Comparison of ENCODE assay signal across 15 mouse cellular contexts in the genomic region with DNA sequence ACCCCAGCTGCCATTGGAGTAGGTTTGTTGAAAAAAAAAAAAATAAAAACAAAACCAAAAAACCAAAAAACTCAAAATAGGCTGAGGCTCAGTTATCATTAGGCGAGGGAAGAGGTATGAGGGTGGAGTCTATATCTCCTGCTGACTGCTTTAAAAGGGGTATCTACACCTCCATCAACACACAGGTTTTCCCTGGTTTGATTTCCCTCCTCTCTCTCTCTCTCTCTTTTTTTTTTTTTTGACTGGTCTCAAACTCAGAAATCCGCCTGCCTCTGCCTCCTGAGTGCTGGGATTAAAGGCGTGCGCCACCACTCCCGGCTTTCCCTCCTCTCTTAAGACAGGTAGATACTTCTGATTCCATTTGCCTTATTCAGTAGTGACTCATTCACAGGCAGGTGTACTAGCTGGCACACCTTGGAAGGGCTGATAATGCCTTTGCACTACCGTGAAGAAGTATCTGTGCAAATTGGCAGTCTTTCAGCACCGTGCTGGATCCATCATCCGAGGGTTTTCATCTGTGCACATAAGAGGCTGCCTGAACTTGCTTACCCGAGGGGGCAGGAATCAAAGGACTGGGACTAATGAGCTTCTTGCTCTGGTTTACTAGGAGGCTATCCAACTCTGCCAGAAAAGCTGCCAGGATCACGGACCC.
DNase-seq lines count a peak whose midpoint lies in the region; ATAC-seq and TF ChIP-seq lines count a peak whose summit lies in the region.
"Had no signal": no experiment of that assay in that cellular context is flagged by ENCODE, and none has a peak within 500 bp of the region (broad histone marks: within the 10 kb centered on the region; RNA-seq: fewer than 3 reads in every experiment).

No protein-coding gene starts in this region.

- H3K27ac ChIP-seq in heart, embryonic 13.5 days (replicated peaks) = peak overlapping the region; percentile 84
- H3K27ac ChIP-seq in heart, embryonic 11.5 days (ENCODE audit: low read depth, low read length) = no peak overlapping the region; the same call in 1 of the 2 replicates
- H3K27ac ChIP-seq in kidney, embryonic 16.5 days (ENCODE audit: low read length) = 0 out of 2 replicates have a peak overlapping the region, but pooled peaks have one; percentile 55
- no peak overlapping the region for H3K27ac ChIP-seq in ES-E14 (ENCODE audit: insufficient read depth, low read depth, low read length, poor library complexity, severe bottlenecking)
- H3K27ac ChIP-seq: midbrain, embryonic 13.5 days had no signal

- no peak overlapping the region for H3K4me3 ChIP-seq in heart, embryonic 13.5 days
- H3K4me3 ChIP-seq in heart, embryonic 11.5 days (ENCODE audit: low read depth, low read length) = no peak overlapping the region
- no peak overlapping the region for H3K4me3 ChIP-seq in kidney, embryonic 16.5 days (ENCODE audit: low read length)
- no peak overlapping the region for H3K4me3 ChIP-seq in ES-E14 (ENCODE audit: insufficient read depth in 1 of 2, low read depth in 1 of 2, low read length in 2 of 2, poor library complexity in 1 of 2, severe bottlenecking in 1 of 2)
- H3K4me3 ChIP-seq: embryonic facial prominence, embryonic 15.5 days; midbrain, embryonic 13.5 days had no signal

- peaks cover 68% of the 10 kb centered on the region for H3K4me1 ChIP-seq in heart, embryonic 13.5 days
- H3K4me1 ChIP-seq in heart, embryonic 11.5 days (ENCODE audit: control insufficient read depth, insufficient read depth, low read length) = peaks cover 42% of the 10 kb centered on the region
- H3K4me1 ChIP-seq in kidney, embryonic 16.5 days (ENCODE audit: insufficient read depth, low read length) = peaks cover 24% of the 10 kb centered on the region
- peaks cover 0 to 5% of the 10 kb centered on the region in 2 experiments; a peak in 1 of 4 replicates for H3K4me1 ChIP-seq in ES-E14 (ENCODE audit: control insufficient read depth in 2 of 2, insufficient read depth in 2 of 2, low read length in 2 of 2, poor library complexity in 1 of 2)
- H3K4me1 ChIP-seq: midbrain, embryonic 13.5 days had no signal

- peaks cover 28% of the 10 kb centered on the region for H3K36me3 ChIP-seq in heart, embryonic 13.5 days
- H3K36me3 ChIP-seq in heart, embryonic 11.5 days (ENCODE audit: control insufficient read depth, insufficient read depth, low read length) = no peaks in the 10 kb centered on the region
- peaks cover 15% of the 10 kb centered on the region; the same call in 1 of the 2 replicates for H3K36me3 ChIP-seq in kidney, embryonic 16.5 days (ENCODE audit: insufficient read depth, low read length)
- H3K36me3 ChIP-seq in ES-E14 (ENCODE audit: control insufficient read depth, insufficient read depth, low read length, poor library complexity, severe bottlenecking) = no peaks in the 10 kb centered on the region; the same call in 1 of the 2 replicates

- 0 out of 2 replicates have a peak overlapping the region, but pooled peaks have one; percentile 16 for H3K9ac ChIP-seq in heart, embryonic 13.5 days
- no peak overlapping the region for H3K9ac ChIP-seq in heart, embryonic 11.5 days (ENCODE audit: low read depth, low read length)
- no peak overlapping the region for H3K9ac ChIP-seq in kidney, embryonic 16.5 days (replicated peaks; ENCODE audit: low read length)
- no peak overlapping the region for H3K9ac ChIP-seq in ES-E14 (ENCODE audit: insufficient read depth, low read depth, low read length, poor library complexity, severe bottlenecking)
- H3K9ac ChIP-seq: embryonic facial prominence, embryonic 15.5 days; lung, embryonic 14.5 days; midbrain, embryonic 13.5 days had no signal

- no peaks in the 10 kb centered on the region for H3K27me3 ChIP-seq in heart, embryonic 13.5 days (replicated peaks)
- no peaks in the 10 kb centered on the region for H3K27me3 ChIP-seq in heart, embryonic 11.5 days (ENCODE audit: control insufficient read depth, insufficient read depth, low read length)
- H3K27me3 ChIP-seq in kidney, embryonic 16.5 days (ENCODE audit: insufficient read depth, low read length) = no peaks in the 10 kb centered on the region
- H3K27me3 ChIP-seq: embryonic facial prominence, embryonic 15.5 days; midbrain, embryonic 13.5 days had no signal

- 76% methylated on average over 10 of the region's 10 CpGs for WGBS in heart, embryonic 13.5 days
- 82% methylated on average over 10 of the region's 10 CpGs for WGBS in heart, embryonic 11.5 days (ENCODE audit: insufficient replicate concordance)
- 88% methylated on average over 10 of the region's 10 CpGs for WGBS in kidney, embryonic 16.5 days

- no peaks in the 10 kb centered on the region for H3K9me3 ChIP-seq in heart, embryonic 13.5 days
- H3K9me3 ChIP-seq in heart, embryonic 11.5 days (replicated peaks; ENCODE audit: control insufficient read depth, low read length) = no peaks in the 10 kb centered on the region
- H3K9me3 ChIP-seq in kidney, embryonic 16.5 days (ENCODE audit: low read length) = no peaks in the 10 kb centered on the region
- no peaks in the 10 kb centered on the region for H3K9me3 ChIP-seq in ES-E14 (ENCODE audit: control insufficient read depth, insufficient read depth, low read depth, low read length)
- H3K9me3 ChIP-seq: embryonic facial prominence, embryonic 15.5 days; midbrain, embryonic 13.5 days had no signal

- no peak for DNase-seq in kidney, postnatal 10 days
- no peak for DNase-seq in ES-E14 (ENCODE audit: low read depth, low spot score)
- peak; percentile 29 for DNase-seq in brain, adult 2 months (ENCODE audit: low read depth, low spot score)
- DNase-seq: cerebellum, adult 9-11 months; gastrocnemius, postnatal 10 days; kidney, postnatal 25 days; lung, embryonic 14.5 days; retina, postnatal 1 day had no signal

- no peak overlapping the region for H3K4me2 ChIP-seq in heart, embryonic 13.5 days
- H3K4me2 ChIP-seq in heart, embryonic 11.5 days = no peak overlapping the region
- no peak overlapping the region for H3K4me2 ChIP-seq in kidney, embryonic 16.5 days (replicated peaks; ENCODE audit: low read depth, low read length)
- H3K4me2 ChIP-seq: embryonic facial prominence, embryonic 15.5 days; lung, embryonic 14.5 days; midbrain, embryonic 13.5 days had no signal

- in situ Hi-C loops in ES-E14 (cut with MboI; ENCODE audit: low sequenced_read_pairs in 2 of 2, unreplicated experiment in 2 of 2) = no loop called here

- ATAC-seq in heart, embryonic 13.5 days (ENCODE audit: extremely low read depth, insufficient number of reproducible peaks, low FRiP score, low TSS enrichment) = no peak
- ATAC-seq in heart, embryonic 11.5 days (replicated peaks; ENCODE audit: insufficient number of reproducible peaks, low FRiP score, low TSS enrichment) = no peak
- no peak for ATAC-seq in kidney, embryonic 16.5 days (ENCODE audit: low FRiP score, low TSS enrichment)
- ATAC-seq in inflammation-experienced regulatory T-cells, adult 6 months = no peak
- ATAC-seq: intestine, postnatal 0 days; midbrain, embryonic 13.5 days had no signal

TF ChIP-seq in ES-E14, 5 proteins besides CTCF, POLR2A, EP300 and RAD21:
- TF ChIP-seq MAFK (IDR thresholded peaks at IDR 0.05; ENCODE audit: insufficient read depth, low read depth, low read length) = no peak
- TF ChIP-seq ZNF384 (IDR thresholded peaks at IDR 0.05; ENCODE audit: low read depth, low read length) = peak; percentile 55; the same call in 1 of the 2 replicates

Comparison
In these comparisons a context has a peak if more than half of its experiments do, and no peak if none do; other contexts are left out.
1. H3K27ac ChIP-seq: peak in heart, embryonic 13.5 days (single experiment) and kidney, embryonic 16.5 days (single experiment); none in heart, embryonic 11.5 days (single experiment) and ES-E14 (single experiment).